Mouse (Mus musculus) urinary bladder, postnatal 25 days (tissue): ENCODE data around the gene Scml4.

Source experiments
- DNase-seq: peaks from one replicate; pipeline ENCODE4 v3.0.0; 2022; ENCODE audit warnings: low spot score

Scml4 gene

GRCm38 (mm10) chr10:42862102-42862740 lies 2.1 kb downstream of the Scml4 start:
- no peak for DNase-seq

GRCm38 (mm10) chr10:42862806-42863205 lies 2.6 kb downstream of the Scml4 start:
- no peak for DNase-seq

- DNase-seq = peak; percentile 39
These were observed 3.6 kb downstream of the Scml4 start for GRCm38 (mm10) chr10:42863621-42864391.

DNA sequence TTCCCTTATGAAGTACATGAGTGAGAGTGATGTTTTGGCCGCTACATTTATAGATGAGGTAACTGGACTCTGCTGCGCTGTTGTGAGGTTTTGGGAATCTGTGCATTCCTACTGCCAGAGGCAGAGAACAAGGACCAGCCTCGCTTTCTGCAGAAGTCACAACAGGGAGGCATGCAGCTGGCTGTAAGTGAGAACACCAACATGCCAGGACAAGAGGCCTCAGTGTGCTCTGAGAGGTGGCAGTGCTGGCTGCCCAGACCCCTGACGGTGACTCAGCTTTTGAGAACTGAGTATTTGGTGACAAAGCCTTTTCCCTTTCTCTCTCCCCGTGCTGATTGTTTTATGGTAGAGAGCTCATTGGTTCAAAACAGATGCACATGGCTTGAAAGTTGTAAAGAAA lies 4.5 kb downstream of the Scml4 start:
- no peak for DNase-seq

DNA sequence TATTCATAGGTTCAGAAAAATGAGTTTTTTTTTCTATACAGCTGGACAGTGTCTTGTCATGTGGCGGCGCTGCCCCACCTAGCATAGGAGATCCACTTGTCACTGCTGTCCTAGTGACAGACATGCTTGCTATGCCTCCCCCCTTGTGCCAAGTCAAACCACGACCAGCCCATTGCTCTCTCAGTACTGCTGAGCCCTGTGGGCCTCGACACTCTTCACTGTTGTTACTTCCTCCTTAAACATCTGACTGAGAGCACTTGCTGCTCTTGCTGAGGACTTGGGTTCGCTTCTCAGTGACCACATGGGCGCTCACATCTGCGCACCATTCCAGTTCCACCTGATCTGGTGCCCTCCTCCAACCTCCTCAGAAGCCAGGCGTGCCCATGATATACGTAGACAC lies 8.2 kb downstream of the Scml4 start:
- DNase-seq = no peak

- DNase-seq = no peak
These were observed 9.3 kb downstream of the Scml4 start for GRCm38 (mm10) chr10:42869467-42869866.

DNA sequence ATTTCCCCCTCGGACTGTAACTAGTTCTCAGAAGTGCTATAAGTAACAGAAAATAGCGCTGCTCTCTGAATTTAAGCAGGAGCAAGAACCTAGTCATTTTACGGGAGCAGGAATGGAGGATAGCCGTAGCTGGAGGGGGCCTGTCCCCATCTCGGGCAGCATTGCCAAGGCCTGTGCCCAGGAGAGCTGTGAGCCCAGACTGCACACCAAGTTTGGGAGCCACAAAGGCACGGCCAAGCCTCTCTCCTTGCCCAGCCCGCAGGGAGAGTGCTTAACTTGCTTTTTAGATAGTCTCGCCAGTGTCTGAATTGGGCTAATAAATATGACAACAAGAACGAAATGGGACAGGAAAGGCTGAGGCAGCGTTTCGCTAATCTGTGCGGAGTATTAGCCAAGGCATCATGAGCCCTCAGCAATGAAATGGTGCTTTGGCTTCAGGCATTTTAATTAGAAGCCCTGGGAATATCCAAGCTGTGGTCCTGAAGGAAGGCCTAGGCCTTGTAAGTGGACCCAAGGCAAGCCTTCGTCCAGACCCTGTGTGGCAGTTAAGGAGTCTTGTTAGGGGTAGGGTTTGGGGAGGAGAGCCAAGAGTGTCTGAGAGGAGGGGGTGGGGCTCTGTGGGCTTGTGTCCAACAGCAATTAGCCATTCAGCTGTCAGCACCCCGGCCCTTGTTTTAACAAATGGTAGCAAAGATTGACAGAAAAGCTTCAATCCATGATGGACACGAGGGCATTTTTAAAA lies 12.3 kb downstream of the Scml4 start:
- no peak for DNase-seq

DNA sequence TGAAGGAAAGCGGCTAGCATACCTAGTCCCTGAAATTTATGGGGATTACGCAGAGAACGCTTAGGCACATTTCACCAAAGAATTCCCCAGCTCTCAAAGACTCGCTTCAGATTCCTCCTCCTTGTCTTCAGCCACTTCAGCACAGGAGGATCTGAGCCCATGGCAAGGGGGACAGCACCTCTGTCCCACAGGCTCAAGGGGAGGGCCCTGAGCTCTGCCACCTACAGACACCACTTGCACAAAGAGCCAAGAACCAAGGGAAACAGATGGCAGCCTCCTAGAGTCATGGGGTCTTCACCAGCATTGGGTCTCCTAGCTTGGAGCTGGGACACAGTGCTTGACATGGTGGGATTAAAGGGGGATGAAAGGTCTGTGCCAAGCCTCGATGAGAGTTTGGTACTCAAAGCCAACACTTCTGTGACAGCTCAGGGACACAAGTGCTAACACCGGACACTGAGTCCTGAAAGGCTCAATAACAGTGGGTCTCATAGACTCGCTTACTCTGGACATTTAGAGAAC lies 13.0 kb downstream of the Scml4 start:
- DNase-seq = no peak

DNA sequence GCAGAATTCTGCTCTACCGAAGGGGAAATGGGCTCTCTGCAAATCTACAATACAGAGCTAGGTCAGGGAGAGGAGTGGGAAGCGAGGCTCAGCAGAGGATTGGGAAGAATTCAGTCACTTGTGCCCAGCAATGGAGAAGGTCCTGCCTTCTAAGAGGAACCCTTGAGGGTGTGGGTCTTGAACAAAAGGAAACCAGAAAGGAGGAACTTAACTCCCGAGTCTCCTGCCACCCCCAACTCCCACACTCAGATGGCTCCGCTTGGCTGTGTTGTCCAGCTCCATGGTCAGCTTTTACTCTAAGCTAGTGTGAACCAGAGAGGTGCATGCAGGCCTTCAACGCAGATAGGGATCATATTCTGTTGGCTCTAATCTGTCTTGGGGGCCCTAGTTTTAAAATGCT lies 16.0 kb downstream of the Scml4 start:
- no peak for DNase-seq

- DNase-seq = no peak
These were observed 19.1 kb downstream of the Scml4 start for GRCm38 (mm10) chr10:42879269-42879681.

DNA sequence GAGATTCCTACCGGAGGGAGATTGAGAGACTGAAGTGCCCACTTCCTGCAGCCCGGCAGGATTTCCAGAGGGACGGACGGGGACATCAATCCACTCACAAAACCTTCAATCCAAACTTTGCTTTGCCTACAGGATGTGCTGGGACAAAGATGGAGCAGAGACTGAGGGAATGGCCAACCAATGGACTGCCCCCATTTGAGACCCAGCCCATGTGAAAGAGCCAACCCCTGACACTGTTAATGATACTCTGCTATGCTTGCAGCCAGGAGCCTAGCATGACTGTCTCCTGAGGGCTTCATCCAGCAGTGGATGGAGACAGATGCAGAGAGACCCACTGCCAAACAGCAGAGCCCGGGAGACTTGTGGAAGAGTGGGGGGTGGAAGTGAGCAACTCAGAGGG lies 19.5 kb downstream of the Scml4 start:
- DNase-seq = no peak

DNA sequence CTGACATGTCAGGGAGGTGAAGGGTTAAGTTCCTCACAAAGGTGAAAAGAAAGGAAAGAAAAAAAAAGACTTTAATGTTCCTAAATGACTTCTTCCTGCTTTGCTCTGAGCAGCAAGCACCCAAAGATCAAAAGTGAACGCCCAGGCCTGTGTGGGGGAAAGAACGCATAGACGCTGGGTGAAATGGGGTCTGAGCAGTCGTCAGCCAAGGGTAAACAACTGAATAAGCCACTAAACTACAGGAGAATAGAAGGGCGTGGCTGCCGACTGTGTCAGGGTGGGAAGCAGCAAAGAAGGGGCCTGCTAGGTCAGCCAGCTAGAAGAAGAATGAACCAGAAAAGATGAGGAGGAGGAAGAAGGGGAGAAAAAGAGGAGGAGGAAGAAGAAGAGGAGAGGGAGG lies 26.9 kb downstream of the Scml4 start:
- DNase-seq = no peak

DNA sequence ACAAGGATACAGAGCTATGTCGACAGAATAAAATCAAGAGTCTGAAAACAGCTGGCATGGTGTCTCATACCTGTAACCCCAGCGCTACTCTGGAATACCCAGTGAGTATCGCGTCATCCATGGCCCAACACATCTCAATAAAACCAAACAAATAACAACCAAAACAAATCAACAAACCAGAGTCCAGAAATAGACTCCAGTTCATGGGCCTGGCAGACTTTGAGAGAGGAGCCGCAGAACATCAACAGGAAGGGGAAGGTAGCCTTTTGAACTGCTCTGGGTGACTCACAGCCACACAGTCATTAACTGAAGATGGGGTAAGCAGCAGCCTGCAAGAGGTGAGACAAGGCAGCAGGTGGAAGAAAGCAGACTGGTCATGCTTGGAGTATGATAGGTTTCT lies 28.1 kb downstream of the Scml4 start:
- DNase-seq = no peak

DNA sequence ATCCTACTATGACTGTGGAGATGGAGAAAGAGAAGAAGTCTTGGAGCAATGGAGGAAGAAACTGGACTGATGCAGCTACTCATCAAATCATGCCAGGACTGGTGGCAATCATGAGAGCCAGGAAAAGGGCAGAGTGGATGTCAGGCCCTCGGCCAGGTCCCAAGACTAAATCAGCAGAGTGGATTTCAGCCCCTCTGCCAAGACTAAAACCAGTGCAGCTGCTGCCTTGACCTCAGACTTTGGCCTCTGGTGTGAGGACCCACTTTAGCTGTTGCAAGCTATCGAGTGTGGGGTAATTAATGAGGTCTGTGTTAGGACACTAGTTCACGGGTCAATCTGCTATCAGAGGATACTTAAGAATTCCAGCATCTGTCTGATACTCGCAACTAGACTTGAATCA lies 30.2 kb downstream of the Scml4 start:
- DNase-seq = no peak

- no peak for DNase-seq
These were observed 32.1 kb downstream of the Scml4 start for GRCm38 (mm10) chr10:42892250-42892649.

- DNase-seq = no peak
These were observed 32.8 kb downstream of the Scml4 start for GRCm38 (mm10) chr10:42892987-42893386.

GRCm38 (mm10) chr10:42893857-42894256 lies 33.7 kb downstream of the Scml4 start:
- no peak for DNase-seq

DNA sequence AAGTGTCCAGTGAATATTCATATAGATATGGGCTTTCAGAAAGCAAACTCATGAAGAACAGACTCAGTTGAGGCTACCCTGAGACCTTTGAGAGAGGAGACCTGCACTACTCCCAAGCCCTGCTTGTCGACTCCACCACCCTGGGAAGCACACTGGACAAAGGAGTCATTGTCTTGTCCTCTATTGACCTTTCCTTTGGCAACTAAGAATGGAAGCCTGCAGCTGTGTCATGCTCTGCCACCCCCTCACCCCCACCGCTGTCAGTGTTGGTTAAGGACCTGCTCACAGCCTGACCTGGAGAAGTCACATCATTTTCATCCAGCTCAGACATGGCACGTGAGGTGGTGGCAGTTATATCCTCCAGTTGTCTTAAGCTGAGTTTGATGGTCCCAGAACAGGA lies 34.1 kb downstream of the Scml4 start:
- DNase-seq = no peak

DNA sequence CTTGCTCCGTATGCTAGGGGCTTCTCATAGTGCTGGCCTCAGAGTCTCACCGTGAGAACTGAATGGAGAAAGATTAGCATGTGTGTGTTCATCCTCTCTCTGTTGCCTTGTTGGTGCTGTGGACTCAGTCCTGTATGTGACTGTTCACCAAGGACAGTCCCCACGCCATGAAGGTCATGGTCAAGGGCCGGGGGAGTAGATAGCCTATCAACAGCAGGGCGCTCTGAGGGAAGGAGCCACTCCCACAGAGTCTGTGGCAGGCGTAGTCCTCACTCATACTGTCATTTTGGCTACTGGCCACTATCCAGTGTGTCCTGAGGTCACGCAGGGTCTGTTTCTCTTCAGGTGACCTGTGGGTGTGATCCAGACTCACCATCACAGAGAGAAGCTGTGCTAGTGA lies 34.5 kb downstream of the Scml4 start:
- no peak for DNase-seq

GRCm38 (mm10) chr10:42896621-42897020 lies 36.5 kb downstream of the Scml4 start:
- DNase-seq = no peak

DNA sequence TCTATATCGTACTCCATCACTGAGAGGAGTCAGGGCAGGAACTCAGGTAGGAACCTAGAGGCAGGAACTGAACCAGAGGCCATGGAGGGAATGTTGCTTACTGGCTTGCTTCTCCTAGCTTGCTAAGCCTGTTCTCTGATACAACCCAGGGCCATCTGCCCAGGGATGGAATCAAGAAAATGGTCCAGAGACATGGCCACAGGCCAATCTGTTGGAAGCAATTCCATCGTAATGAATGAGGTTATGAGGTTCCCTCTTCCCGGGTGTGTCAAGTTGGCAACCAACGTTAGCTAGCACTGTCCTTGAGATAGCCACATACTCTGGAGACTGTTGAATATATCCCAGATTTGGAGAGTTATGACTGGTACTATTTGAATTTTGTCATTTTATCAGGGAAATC lies 37.0 kb downstream of the Scml4 start:
- no peak for DNase-seq

GRCm38 (mm10) chr10:42897632-42898031 lies 37.5 kb downstream of the Scml4 start:
- no peak for DNase-seq

GRCm38 (mm10) chr10:42901361-42901760 lies 41.2 kb downstream of the Scml4 start:
- DNase-seq = no peak
